Mouse (Mus musculus) midbrain, postnatal 0 days (tissue): ENCODE measurements around the gene Lmntd1. TPM values are rescaled to one million over a fixed set of nuclear protein-coding genes. Genes with fewer than 3 reads are reported as not detected.

Experiments
- ATAC-seq: fragments of 200-750 bp; cut with Nextera tagmentation; 2 replicates; pipeline ENCODE4 v1.8.0; 2017; ENCODE audit warnings: moderate number of reproducible peaks, mild to moderate bottlenecking, moderate TSS enrichment, moderate library complexity; ENCODE audit not compliant: low FRiP score
- DNase-seq: peaks from one replicate; pipeline ENCODE4 v3.0.0-alpha.2; 2015; ENCODE audit warnings: low spot score
- H3K27ac ChIP-seq: fragments of 300-500 bp; sonication (generic); 2 replicates; pipeline ENCODE4 v1.5.1; 2014; ENCODE audit warnings: low read depth, mild to moderate bottlenecking, low read length, mixed read lengths
- H3K27me3 ChIP-seq: fragments of 300-500 bp; sonication (generic); 2 replicates; pipeline ENCODE4 v1.6.1; 2014; ENCODE audit warnings: low read length, control low read depth, mixed read lengths; ENCODE audit not compliant: insufficient read depth
- H3K36me3 ChIP-seq: fragments of 300-500 bp; sonication (generic); 2 replicates; pipeline ENCODE4 v1.6.1; 2014; ENCODE audit warnings: low read length, control low read depth, mixed read lengths; ENCODE audit not compliant: insufficient read depth
- H3K4me1 ChIP-seq: fragments of 300-500 bp; sonication (generic); 2 replicates; pipeline ENCODE4 v1.6.1; 2014; ENCODE audit warnings: mild to moderate bottlenecking, control low read depth, antibody characterized with exemption, low read length, mixed read lengths; ENCODE audit not compliant: insufficient read depth
- H3K4me2 ChIP-seq: fragments of 300-500 bp; sonication (generic); 2 replicates; pipeline ENCODE4 v1.6.1; 2014; ENCODE audit warnings: low read depth, mild to moderate bottlenecking, low read length, mixed read lengths; ENCODE audit not compliant: poor library complexity, severe bottlenecking
- H3K4me3 ChIP-seq: fragments of 300-500 bp; sonication (generic); 2 replicates; pipeline ENCODE4 v1.5.1; 2014; ENCODE audit warnings: low read depth, mild to moderate bottlenecking, low read length, moderate library complexity
- H3K9ac ChIP-seq: fragments of 300-500 bp; sonication (generic); replicated peaks from 2 replicates; pipeline ENCODE4 v1.6.1; 2014; ENCODE audit warnings: mild to moderate bottlenecking, low read length, moderate library complexity, mixed read lengths; ENCODE audit not compliant: poor library complexity, severe bottlenecking
- H3K9me3 ChIP-seq: fragments of 300-500 bp; sonication (generic); 2 replicates; pipeline ENCODE4 v1.6.1; 2016; ENCODE audit warnings: low read length, control low read depth
- CTCF ChIP-seq: IDR thresholded peaks from 2 replicates; pipeline ENCODE4 v1.5.1; 2016; ENCODE audit warnings: antibody characterized with exemption, mild to moderate bottlenecking
- WGBS: fragments of 180-500 bp; shearing (Covaris S2); extraction: QIAGEN DNeasy Blood & Tissue Kit; methylation state at CpG from one replicate; pipeline ENCODE4 v1.1.7; 2014; 5-methylcytosine and 5-hydroxymethylcytosine counted together
- polyA plus RNA-seq: library from polyadenylated mRNA; unstranded; fragments of >200 nt; fragmentation: Nextera tagmentation; extraction: Ambion mirVana; gene quantifications from 2 replicates; pipeline ENCODE4 v1.2.1, GENCODE M21; 2015
- total RNA-seq: library from RNA; depleted of rRNA; stranded (reverse); fragments of >200 nt; gene quantifications from 2 replicates; pipeline ENCODE4 v1.2.3, GENCODE M21; 2014

Lmntd1 gene
- total and polyA plus RNA-seq, 2 experiments from 2014 or later = 2.0 to 2.7 TPM

- WGBS = 74% methylated on average over 12 of the region's 12 CpGs
- Histone ChIP-seq H3K9me3 (no peaks in the 10 kb centered on the region), H3K4me2 (no peak overlapping the region), H3K4me3 (no peak overlapping the region), H3K27ac (no peak overlapping the region), H3K4me1 (no peaks in the 10 kb centered on the region), H3K36me3 (no peaks in the 10 kb centered on the region), H3K9ac (no peak overlapping the region), H3K27me3 (peaks cover 4% of the 10 kb centered on the region; the same call in 1 of the 2 replicates)
- no peak for DNase-seq
- TF ChIP-seq CTCF = peak; percentile 5; the same call in 1 of the 2 replicates
- ATAC-seq = no peak
Observed at GRCm38 (mm10) chr6:145361109-145361694, 252.9 kb downstream of the Lmntd1 start.

DNA sequence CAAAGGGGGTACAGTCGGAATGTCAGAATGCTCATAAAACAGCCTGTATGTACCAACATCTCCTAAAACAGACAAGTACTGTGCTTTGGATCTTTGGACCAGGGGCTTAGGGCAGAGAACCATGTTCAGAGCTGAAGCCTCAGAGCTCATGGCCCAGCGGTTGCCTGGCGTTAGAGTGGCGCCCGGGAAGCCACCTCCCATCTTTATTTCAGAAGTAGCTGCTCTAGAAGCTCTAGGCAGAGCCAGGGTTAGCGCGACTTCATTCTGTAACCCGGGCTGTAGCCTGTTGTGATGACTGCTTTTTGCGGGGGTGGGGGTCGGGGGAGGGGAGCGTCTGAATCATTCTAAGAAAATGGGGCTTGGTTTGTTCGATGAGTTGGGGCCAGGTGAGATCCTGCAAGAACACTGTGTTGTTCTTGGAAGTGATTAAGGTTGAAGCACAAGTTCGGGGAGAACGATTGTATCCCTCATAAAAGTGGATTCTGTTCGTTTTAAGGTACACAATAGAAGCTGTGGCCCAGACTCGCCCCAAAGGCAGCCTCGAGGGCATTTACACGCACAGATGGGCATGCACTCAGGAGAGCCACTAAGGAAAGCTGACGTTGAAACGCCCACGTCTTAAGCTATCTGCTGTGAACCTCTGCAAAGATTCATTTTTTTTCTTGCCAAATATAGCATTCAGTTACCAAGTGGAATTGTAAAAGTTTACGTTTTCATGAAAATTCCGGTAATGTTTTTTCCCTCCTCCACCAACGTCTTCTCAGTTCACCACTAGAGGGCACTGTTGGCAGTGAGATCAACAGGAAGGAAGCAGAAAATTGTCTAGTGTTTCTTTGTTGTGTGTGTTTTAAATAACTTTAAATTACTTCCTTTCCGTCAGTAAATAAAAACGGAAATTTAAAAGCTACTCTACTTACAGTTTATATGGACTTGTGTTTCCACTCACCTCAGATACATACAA, 254.4 kb downstream of the Lmntd1 start:
- 40% methylated on average over 26 of the region's 26 CpGs for WGBS
- no peak overlapping the region for H3K4me3 ChIP-seq
- DNase-seq (peak; percentile 79), ATAC-seq (no peak)
- H3K9ac ChIP-seq = no peak overlapping the region
- H3K27me3 ChIP-seq = peaks cover 4% of the 10 kb centered on the region; the same call in 1 of the 2 replicates
- no peaks in the 10 kb centered on the region for H3K4me1 ChIP-seq
- no peaks in the 10 kb centered on the region for H3K9me3 ChIP-seq
- H3K4me2 ChIP-seq = no peak overlapping the region
- no peaks in the 10 kb centered on the region for H3K36me3 ChIP-seq
- TF ChIP-seq CTCF = peak; percentile 95
- no peak overlapping the region for H3K27ac ChIP-seq

GRCm38 (mm10) chr6:145358001-145358400, 256.1 kb downstream of the Lmntd1 start:
- 71% methylated on average over 9 of the region's 9 CpGs for WGBS
- ATAC-seq (no peak), DNase-seq (no peak)
- Histone ChIP-seq H3K27ac (no peak overlapping the region), H3K9me3 (no peaks in the 10 kb centered on the region), H3K4me2 (no peak overlapping the region), H3K4me3 (no peak overlapping the region), H3K36me3 (no peaks in the 10 kb centered on the region), H3K9ac (no peak overlapping the region), H3K4me1 (no peaks in the 10 kb centered on the region), H3K27me3 (peaks cover 4% of the 10 kb centered on the region; the same call in 1 of the 2 replicates)
- TF ChIP-seq CTCF = no peak

GRCm38 (mm10) chr6:145353806-145354205, 260.3 kb downstream of the Lmntd1 start:
- H3K9ac ChIP-seq = no peak overlapping the region
- no peak for DNase-seq
- 90% methylated on average over 5 of the region's 5 CpGs for WGBS
- TF ChIP-seq CTCF = 0 out of 2 replicates have a peak, but pooled peaks have one; percentile 10
- H3K9me3 ChIP-seq = no peaks in the 10 kb centered on the region
- H3K27me3 ChIP-seq = peaks cover 2% of the 10 kb centered on the region; the same call in 1 of the 2 replicates
- ATAC-seq = no peak
- H3K4me1 ChIP-seq = no peaks in the 10 kb centered on the region
- no peak overlapping the region for H3K4me2 ChIP-seq
- H3K27ac ChIP-seq = no peak overlapping the region
- no peak overlapping the region for H3K4me3 ChIP-seq
- no peaks in the 10 kb centered on the region for H3K36me3 ChIP-seq

GRCm38 (mm10) chr6:145352705-145353104, 261.4 kb downstream of the Lmntd1 start:
- DNase-seq (no peak), ATAC-seq (no peak)
- H3K27me3 ChIP-seq = no peaks in the 10 kb centered on the region
- no peak overlapping the region for H3K4me3 ChIP-seq
- no peak overlapping the region for H3K4me2 ChIP-seq
- H3K36me3 ChIP-seq = no peaks in the 10 kb centered on the region
- no peak overlapping the region for H3K27ac ChIP-seq
- 35% methylated on average over 1 of the region's 1 CpGs for WGBS
- no peaks in the 10 kb centered on the region for H3K4me1 ChIP-seq
- no peak overlapping the region for H3K9ac ChIP-seq
- H3K9me3 ChIP-seq = no peaks in the 10 kb centered on the region
- TF ChIP-seq CTCF = no peak
